Mouse (Mus musculus) thymus, adult 18-20 months (tissue): ENCODE data around the gene Anapc10.
"Not testable (repeated sequence)": the region's sequence is repeated elsewhere in the genome, so short reads cannot be mapped to it uniquely, and the experiment has no call there.

ENCODE experiments used
- DNase-seq, 2 experiments: peaks; one replicate each; pipeline ENCODE4 v3.0.0; 2022; ENCODE audit warnings: mixed read lengths in 2 of 2

The Anapc10 gene

DNA sequence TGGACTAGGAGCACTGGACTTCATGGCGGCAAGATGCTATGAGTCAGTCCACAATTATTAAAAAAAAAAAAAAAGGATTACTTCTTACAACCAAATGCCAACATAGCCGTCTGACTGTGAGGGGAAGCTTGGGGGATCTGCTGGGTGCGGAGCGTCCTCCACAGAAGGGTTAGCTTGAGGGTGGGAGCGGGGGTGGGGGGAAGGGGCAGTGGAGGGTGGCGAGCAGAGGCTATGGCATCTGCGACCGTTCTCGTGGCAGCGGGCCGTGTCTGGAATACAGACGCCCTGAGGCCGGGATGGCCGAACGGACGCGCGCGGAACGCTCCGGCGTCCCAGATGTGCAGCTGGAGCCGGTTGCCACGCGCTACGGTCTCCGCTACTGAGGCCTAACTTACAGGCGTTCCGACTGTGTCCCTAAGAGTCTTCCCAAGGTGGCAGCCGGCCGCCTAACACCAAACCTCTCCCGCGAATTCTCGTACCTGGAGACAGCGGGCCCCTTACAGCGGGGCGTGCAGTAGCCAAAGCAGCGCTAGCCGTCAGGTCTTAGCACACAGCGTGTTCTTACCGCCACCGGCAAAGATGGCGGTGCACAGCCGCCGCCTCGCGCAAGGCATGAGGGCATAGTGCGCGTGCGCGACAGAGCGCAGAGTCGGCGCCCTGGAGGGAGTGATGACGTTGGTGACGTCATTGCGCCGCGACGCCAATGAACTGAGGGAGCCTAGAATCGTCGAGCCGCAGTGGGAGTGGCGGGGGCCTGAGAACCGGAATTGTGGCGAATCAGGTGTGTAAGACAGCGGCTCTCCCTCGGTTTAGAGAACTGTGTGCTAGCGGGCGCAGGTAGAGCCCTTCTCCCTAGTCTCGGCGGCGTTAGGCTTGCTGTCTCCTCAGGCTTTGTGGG is at the start of gene Anapc10, which contains the start of gene Abce1:
Gene Anapc10, plus strand, starts transcription at position 757 of the 898 bp plus-strand sequence.
Gene Abce1, minus strand, starts transcription at position 677 of the 898 bp plus-strand sequence.
- DNase-seq = peak; percentile 96 to 97

DNA sequence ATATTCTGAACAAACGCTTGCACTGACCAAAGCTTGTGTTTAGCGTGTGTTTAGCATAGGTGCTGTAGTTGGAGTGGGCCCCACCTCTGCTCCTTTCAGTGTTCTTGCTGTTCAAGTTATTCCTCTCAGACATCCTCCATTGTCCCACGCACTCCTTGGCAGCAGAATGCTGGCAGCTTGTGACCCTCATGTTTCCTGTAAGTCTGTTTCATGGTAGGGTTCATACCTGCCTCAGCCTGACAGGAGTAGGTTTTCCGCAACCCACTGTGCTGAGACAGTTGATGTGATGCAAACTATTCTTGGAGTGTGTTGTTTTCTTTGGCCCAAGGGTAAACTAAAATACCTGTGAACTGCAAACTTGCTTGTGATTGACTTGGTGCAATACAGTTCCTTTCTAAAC is 35.2 kb upstream of the Anapc10 start:
- DNase-seq = no peak

DNA sequence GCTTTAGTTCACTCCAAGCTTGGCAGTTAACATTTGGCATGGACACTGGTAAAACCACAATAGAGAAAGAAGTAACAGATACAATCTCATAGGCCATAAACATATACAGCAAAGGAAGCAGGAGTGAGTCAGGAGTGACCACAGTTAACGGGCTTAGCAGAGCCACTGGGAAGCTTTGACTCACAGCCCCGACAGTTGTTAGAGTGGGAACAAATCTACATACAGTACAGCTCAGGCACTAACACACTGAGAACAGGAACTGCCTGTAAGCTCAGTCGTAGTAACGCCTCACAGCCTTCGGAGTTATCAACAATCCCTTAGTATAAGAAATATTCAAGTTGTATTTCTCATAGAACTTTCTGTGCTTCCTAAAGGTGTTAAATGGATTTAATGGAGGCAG is 32.6 kb upstream of the Anapc10 start:
- DNase-seq = no peak

DNA sequence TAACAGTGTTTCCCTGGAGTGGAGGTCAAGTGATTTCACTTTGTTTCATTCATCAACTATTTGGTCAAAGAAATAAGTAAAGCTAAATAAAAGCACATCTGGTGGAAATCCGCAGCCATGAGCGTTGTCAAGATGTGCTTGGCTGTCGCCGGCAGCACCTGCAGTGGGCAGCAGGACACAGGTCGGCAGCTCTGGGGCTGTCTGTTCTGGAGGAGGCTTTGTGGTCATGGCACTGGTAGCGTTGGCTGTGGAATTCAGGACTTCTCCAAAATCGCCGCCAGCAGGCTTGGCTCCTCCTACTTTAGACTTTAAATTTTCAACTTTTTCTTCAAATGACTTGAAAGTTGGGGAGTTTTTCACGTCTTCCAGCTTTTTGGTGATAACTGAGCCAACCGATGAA is 31.5 kb upstream of the Anapc10 start:
- DNase-seq = not testable (repeated sequence)

DNA sequence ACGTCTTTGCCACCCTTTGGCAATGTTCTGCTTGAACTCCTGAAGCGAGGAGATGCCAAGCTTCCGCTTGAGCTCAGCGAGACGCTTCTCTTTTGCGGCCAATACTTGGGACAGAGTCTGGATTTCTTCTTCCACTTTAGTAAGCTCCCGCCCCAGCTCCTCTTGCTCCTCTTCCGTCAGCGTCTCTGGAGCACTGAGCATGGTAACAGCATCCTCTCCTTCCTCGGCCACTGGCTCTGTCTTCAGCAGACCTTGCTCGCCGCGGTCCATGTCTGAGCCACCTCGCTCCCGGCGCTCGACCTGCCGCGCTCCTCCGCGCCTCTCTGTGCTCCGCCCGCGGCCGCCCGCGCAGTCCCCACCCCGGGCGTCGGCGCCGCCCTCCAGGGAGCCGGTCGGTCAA is 31.1 kb upstream of the Anapc10 start:
- no peak for DNase-seq

DNA sequence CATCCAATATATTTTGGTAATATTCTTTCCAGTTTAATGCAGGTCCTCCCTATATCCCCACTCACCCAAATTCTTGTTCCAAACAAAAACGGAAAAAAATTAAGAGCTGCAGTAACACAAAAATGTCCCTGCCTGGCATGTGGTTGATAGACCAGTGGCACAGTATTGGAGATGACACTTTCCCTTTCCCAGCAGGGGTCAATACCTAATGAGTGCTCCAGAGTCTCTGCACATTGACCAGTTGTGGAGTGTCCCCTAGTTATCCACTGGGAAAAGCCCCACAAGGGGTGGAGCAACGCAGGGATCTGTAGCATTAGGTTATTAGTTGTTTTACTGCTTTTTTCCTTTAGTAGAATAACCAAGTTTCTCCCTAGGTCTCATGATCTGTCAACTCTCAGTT is 30.7 kb upstream of the Anapc10 start:
- DNase-seq = no peak

DNA sequence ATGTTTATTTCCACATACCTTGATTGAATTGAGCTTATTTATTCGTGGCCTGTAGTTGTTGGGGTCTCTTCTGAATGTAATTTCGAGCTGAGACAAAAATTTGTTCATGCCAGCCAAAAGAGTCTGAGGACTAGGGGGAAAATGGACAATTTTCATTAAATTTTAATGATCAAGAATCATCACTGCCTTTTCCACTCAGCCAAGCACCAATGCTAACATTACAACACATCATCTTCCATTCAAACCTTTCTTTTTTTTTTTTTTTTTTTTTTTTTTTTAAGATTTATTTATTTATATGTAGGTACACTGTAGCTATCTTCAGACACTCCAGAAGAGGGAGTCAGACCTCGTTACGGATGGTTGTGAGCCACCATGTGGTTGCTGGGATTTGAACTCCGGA is 25.7 kb upstream of the Anapc10 start:
- DNase-seq = not testable (repeated sequence)

DNA sequence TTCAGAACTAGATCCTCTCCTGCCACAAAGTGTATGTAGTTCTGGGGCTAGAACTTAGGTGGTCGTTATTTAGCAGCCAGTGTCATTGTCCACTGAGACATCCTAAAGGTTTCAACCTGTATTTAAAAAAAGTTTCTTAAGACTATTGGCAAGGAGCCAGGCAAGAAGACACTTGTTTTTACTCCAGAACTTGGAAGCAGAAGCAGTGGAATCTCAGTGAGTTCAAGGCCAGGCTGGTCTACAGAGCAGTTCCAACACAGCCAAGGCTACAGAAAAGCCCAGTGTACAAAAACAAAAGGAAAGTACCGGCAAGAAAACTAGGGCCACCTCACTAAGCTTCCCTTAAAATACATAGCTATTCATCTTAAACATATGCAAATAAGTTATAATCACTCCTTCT is 19.1 kb upstream of the Anapc10 start:
- no peak for DNase-seq

DNA sequence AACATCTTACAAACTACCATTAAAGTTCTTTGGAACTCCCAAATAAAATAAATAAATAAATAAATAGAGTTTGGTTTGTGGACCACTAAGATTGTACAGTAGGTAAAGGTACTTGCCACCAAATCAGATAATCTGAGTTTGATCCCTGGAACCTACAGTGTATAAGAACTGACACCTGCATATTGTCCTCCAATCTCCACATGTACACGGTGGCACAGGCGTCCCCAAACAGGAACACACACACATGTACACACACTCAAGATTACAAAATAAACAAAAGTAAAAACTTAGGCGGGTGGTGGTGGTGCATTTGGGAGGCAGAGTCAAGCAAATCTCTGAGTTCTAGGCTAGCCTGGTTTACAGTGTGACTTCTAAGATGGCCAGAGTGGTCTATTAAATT is 4.9 kb upstream of the Anapc10 start:
- DNase-seq = no peak

DNA sequence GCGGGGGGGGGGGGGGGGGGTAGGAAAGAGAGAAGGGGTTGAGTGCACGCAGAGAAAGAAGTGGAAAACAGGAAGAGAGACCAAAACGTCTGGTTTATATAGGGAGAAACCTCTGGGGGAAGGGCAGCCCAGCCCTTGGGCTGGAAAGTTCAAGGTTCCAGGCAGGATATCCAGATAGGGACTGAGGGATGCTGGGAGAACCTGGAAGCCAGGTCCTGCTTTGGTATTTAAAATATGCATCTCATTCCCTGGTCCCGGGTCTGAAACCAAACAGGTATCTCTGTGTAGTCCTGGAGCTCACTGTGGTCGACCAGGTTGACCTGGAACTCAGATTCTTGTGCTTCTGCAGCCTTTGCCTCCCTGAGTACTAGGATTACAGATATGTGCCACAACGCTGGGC is 1.1 kb downstream of the Anapc10 start:
- no peak for DNase-seq

DNA sequence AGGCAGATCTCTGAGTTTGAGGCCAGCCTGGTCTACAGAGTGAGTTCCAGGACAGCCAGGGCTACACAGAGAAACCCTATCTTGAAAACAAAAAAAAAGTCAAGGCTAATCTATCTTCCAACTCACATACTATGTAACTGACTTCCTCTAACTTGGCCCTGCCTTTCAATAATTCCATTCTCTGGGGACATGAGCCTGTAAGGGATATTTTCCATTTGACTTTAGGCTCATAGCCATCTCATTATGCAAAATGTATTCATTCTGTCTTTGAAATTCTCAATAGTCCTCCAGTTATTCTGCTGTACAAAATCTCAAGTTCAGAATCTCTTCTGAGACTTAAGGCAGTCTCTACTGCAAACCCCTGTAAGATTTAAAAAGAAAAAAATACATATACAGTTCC is 9.9 kb downstream of the Anapc10 start:
- DNase-seq = no peak

DNA sequence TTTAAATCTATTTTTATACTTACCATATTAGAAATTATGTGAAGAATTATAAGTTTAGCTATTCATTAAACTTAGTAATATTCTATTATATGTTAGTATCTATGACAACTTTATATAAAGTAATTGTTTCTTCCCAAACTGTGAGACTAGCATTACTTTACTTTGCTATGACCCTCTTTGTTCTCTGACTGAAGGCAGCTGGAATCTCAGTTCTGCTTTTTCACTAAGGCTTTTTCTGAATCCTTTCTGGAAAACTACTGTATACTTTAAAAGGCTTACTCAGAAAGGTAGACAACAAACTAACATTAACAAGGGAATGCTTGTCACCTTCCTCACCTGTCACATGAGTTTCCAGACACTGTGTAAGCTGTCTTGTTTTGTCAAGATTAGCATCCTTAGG is 11.7 kb downstream of the Anapc10 start:
- no peak for DNase-seq

DNA sequence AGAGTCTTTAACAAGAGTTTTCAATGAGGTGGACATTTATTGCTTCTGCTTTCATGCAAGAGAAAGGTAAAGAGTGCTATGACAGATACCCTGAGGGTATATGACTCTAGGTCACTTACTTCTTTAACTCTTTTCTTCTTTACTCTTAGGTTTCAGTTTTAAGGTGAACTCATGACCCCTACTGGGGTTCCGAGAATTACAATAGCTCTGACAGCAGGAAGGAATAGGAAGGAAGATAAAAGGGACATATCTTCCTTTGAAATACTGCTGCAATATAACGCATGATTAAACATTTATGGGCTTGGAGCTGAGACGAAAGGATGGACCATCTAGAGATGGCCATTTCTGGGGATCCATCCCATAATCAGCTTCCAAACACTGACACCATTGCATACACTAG is 13.0 kb downstream of the Anapc10 start:
- no peak for DNase-seq

DNA sequence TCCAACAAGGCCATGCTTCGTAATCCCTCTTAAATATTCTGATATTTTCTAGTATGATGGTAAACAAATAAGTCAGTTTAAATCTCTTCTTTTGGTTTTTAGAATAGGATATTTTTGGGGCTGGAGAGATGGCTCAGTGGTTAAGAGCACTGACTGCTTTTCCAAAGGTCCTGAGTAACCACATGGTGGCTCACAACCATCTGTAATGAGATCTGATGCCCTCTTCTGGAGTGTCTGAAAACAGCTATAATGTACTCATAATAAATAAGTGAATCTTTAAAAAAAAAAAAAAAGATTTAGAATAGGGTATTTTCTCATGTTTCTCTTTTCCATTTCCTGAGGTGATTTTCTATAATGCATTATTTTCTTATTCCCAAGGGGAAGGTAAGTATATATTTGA is 16.3 kb downstream of the Anapc10 start:
- DNase-seq = no peak

DNA sequence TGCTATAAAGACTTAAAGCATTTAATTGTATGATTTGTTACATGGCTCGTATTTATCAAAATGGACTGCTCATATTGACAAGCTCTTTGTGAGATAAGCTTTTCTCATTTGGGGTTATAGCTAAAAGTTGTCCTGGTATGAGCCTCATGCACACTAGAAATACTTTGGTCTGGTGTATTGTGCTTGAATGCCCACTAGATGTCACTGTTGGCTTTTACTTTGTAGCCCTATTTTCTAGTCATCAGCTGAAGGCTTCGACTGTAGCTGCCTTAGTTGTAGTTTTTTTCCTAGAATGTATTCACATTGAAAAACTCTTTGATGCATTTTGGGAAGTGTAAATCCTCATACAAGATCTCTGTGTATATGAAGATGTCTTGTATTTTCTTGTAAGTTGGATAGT is 22.7 kb downstream of the Anapc10 start:
- no peak for DNase-seq

DNA sequence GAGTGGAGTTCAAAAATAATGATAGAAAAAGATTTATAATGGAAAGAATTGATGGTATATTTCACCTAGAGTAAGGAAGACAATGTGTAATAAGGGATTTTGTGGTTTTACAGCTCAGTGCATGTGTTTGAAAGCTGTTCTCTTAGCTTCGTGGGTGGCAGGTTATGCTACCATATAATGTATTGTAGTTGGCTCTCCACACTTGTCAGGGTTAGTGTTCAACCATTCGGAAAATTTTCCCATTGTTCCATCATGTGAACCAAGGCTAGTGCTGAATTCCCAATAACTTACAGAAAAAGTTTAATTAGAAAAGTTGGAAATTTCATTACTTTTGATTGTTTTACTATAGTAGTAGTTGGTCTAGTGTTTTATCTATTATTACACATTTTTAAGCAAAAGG is 36.6 kb downstream of the Anapc10 start:
- no peak for DNase-seq

DNA sequence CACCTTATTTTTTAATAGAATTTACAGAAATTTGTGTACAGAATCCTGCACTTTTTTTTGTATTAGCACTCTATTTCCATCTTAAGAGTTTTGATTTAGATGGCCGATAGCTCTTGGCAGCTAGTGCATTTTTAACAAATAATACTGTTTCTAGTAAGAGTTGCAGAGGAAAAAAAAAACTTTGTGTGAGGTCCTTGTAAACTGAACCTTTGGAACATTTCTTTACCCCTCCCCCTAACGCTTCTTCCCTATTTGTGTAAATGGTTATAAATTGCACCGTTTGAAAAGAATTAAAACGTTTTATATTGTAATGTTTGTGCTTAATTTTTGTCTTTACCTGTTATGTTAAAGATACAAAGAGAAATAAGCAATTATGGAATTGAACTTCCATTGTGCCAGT is 37.0 kb downstream of the Anapc10 start:
- DNase-seq = no peak

DNA sequence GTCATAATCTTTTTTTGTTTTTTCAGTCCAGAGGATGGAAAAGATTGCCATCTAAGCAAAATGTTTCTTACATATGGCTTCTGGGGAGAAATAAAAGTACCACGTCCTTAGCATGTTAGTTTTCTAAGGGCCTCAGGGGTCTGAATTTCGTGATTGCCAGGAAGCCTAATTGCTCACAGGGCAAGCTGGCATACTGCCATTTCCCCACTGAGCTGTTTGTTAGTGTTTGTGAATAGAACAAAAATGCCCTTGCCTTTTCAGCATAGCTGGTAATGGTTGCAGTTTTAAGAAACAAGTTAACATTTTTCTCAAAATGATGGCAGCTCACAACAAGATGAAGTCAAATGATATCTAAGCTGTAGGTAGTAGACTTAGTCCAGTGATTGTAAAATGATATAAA is 38.7 kb downstream of the Anapc10 start:
- DNase-seq = no peak

DNA sequence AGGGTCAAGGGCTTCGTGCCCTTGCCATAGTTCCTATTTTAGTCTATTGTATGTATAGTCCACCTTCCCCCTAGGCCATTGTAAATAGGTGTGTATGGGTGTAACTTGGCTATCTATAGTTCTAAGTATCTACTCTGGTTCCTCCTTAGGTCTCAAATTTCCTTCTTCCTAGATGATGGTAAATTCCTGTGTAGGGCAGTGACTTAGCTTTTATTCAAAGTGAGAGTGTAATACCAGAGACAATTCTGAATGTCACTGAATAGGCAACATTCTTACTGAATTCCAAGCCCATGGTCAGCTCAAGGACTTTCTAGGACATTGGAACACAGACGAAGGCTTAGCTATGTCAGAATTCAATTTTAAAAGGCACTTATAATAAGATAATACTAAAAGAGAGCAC is 83.3 kb downstream of the Anapc10 start:
- not testable (repeated sequence) for DNase-seq

DNA sequence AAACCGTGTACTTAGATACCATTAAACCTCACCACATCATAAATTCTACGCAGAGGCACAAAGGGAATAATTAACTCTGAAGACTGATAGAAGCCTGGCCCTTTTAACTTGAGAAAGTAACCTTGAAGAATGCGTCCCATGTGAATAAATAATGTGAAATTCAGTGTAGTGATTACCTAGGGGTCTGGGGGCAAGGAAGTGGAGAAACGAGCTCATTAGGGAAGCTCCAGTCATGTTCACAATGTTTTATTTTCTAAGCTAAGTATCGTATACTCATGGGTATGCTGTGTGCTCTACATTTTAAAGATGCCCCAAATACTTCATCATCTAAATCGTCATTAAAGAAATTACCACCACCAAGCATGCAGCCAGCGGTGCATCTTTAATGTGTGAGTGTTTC is 85.1 kb downstream of the Anapc10 start:
- no peak for DNase-seq

DNA sequence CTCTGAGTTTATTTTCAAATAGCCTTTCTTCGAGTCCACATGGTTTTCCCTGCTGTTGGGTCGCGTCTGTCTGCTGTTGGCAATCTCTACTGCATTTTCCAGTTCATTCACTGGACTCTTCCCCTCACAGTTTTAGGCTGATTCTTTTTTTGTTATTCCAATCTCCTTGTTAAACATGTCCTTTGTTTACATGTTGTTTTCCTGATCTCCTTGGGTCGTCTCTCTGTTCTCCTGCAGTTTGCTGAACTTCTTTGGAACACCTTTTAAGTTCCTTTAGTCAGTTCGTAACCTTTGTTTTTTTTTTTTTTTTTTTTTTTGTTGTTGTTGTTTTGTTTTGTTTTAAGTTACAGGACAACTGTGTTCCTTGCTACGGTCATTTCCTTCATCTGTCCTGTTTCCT is 92.9 kb downstream of the Anapc10 start:
- DNase-seq = no peak

DNA sequence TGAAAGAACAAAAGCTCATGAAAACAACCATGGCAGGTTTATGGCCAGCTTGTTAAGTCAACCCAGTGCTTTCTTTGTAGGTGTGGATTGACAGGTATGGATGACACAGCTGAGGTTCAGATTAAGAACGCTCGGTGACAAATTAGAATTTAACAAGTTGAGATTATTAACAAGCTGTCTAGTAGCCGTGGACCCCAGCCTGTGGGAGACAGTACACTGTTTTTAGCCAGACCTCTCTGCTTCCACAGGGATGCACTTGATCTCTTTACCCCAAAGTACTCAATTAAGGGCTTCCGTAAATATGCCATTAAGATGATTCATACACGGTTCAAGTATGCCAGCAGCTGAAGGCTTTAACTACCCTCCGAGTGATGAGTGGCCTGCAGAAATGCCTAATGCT is 95.4 kb downstream of the Anapc10 start:
- no peak for DNase-seq

DNA sequence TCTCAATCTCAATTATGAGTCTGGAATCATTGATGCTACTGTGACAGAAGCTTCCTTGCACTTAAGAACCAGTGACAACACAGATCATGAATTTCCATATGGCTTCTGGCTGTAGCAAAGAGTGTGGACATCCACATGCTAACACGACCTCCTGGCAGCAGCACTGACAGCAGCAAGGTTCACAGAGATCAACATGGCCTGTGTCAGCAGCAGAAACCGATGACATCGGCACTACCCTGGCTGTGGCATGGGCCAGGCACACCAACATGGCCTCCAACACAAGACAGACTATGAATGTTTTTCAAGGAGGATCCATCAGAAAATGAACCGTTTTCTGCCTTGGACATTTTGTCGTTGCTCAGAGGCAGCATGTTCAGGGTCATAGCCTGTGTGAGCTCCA is 114.9 kb downstream of the Anapc10 start:
- no peak for DNase-seq
